Mouse (Mus musculus): ENCODE data around the gene Lmod3.

Gene Lmod3

DNA sequence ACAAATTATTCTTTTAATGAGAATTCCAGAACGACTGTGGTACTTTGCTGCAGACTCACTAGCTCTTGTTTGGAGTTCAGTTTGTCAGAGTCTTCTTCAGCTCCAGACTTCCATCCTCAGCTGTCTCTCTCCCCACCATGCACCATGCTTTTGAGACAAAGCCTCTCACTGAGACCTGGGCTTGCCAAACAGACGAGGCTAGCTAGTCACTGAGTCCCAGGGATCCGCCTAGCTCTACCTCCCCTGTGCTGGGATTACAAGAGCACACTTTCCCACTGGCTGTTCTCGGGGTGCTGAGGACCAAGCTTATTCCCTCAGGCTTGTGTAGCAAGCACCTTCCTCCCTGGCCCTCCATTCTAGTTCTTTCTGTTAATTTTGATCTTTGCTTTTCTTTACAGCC lies 29.0 kb downstream of the Lmod3 start:
- no peak for DNase-seq

DNA sequence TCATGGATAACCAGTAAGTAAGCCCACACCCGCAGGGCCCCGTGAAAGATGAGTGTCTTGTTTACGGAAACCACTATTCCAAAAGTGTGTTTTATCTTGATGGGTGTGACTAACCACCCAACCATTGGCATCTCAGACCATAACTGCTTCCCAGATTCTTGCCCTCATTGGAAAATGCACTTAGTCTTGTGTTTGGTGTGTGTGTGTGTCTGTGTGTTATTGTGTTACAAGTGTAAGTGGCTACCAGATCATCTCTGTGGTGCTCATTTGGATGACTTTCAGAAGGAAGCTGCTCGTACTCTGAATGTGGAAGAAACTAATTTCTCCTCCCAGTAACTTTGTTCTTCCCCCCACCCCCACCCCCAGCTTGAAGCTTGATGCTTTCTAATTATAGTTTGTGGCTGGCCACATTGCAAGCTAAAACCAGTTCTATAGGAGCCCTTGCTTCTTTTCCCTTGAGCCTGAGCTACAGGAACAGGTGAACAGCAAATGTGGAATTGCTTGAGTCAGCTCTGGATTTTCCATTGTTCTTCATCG lies 29.6 kb downstream of the Lmod3 start:
- DNase-seq: no peak

DNA sequence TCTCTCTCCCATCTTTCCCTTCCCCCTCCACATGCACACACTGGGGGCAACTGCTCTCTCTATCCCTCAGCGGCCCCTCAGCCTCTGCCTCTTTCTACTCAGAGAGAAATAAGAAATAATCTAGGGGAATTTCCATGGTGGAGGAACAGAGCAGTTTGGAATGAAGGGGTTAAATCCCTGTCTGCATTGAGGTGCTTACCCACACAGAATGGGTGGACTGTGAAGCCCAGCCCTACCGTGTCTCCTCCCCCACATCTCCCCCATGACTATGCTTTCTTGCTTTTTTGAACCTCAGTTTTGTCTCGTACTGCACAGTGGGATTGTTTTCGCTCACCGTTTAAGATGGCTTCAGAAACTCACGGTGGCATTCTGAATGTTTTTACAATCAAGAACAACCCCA lies 30.2 kb downstream of the Lmod3 start:
- no peak for DNase-seq

DNA sequence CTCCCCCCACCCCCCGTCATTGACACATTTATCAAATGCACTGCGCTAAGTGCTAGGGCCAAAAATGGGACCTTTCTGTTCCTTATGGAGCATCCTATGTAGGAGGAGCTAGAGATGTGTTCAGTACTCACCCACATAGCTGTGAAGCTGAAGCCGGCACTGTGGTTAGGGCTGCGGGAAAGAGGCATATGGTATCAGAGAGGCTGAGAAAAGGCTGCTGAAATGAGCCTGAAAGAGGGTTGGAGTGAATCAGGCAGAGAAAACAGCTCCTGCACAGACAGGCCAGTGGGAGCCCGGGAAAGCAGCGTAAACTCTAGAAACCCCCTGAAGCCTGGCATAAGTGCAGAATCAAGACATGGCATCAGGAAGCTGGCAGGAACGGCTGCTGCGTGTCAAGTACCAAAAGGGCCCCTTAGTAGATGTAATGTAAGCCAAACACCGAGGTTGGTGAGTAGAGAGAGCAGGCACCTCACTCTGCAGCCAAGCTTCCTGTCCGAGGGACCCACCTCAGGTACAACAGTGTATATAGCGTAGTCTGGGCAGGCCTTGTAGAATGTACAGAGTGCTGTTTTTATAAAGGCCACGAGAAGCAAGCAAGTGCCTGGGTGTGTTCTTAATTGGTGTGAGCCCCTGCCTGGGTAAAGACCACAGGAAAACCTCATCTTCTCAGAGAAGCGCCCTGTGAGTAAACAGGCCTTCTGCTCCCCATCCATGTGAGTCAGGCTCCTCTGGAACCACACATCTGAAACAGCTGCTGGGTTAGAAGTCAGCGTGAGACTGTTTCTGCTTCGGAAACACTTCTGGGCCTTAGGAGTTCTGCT lies 31.1 kb downstream of the Lmod3 start:
- DNase-seq: no peak

DNA sequence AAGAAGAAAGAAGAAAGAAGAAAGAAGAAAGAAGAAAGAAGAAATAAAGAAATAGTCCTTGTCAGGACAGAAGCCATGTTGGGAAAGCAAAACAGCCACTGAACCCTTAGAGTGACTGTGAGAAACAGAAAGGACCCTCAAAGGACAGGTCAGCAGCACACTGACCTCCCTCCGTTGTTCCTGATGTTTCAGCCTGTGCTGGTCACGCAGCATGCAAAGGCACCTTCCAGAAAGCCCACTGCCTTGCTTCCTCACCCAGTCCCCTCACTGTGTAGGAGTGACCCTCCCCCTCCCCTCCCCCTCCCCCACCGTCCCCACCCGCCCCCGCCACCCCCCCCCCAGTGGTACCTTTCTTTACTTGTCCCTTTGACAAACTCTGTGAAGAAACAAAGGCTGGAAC lies 31.9 kb downstream of the Lmod3 start:
- no peak for DNase-seq

DNA sequence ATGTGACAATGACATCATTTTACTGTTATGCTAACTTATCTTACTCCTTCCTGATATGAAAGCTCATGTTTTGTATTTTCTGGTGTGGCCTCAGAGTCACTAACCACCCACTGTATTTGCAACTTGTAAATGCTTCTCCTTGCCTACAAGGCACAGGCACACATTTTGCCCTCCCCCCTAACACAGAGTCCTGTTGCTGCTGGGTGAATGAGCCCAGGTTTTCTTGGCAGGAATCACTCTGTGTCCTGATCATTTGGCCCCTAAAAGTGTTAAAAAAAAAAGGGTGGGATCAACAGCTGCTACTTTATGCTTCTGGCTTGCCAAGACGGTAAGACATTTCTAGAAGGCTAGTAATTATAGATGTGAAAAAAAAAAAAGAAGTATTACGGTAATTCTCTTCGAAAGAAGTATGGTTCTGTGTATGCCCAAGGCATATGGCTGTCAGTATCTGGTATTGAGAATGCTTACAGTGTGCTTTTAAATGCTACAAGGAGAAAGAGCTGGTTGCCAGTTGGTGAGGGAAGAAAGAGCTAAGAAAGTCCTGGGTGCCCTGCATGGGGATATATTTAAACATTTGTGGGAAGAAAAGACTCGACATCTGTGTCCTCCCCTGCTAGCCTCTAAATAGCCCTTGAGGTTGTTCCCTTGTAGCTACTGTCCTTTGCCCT lies 36.3 kb downstream of the Lmod3 start:
- no peak for DNase-seq

DNA sequence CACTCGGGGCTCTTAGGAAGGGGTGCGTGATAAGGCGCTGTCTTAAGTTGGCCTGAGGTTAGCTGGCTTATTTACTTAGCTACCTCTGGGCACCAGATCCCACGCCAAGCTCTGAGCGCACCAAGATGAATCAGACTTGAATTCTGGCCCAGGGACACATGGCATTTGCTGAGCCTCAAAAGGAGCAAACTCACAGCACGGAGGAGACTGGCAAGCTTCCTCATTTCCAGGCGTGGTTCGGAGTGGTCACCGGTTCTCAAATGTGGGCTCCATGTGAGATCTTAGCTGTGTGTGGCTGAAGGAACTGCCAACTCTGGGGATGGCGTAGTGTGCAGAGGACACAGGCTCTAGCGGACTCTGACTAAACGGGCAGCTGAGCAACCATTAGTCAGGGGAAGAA lies 40.6 kb downstream of the Lmod3 start:
- DNase-seq: peak; percentile 86

DNA sequence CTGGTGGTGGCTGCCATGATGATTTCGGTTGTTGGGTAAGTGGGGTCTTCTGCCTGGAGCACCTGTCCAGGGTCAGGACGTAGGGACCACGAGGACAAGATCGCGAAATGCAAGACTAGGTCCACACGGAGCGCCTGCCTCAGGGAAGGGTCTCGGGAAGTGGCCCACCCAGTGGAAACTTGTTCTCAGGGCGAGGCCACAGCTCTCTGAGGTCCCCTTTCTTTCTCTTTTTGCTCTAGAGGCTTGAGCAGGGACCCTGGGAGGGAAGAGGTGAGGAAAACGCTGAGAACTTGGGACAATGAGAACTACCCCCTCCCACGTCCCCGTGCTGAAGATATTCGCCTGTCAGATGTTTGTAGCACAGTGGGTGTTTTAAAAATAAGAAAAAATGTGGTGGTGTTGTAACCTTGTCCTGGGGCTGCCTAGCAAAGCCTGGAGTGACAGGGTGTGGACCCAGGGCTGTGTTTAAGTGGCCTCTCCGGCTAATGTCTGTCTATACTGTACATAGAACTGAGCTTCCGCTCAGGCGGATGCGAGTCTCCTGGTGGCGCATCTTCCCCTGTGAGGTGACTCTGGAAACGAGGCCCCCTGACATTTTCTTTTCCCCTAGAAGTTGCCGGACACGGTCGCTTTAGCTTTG lies 41.5 kb downstream of the Lmod3 start:
- DNase-seq: peak; percentile 48

DNA sequence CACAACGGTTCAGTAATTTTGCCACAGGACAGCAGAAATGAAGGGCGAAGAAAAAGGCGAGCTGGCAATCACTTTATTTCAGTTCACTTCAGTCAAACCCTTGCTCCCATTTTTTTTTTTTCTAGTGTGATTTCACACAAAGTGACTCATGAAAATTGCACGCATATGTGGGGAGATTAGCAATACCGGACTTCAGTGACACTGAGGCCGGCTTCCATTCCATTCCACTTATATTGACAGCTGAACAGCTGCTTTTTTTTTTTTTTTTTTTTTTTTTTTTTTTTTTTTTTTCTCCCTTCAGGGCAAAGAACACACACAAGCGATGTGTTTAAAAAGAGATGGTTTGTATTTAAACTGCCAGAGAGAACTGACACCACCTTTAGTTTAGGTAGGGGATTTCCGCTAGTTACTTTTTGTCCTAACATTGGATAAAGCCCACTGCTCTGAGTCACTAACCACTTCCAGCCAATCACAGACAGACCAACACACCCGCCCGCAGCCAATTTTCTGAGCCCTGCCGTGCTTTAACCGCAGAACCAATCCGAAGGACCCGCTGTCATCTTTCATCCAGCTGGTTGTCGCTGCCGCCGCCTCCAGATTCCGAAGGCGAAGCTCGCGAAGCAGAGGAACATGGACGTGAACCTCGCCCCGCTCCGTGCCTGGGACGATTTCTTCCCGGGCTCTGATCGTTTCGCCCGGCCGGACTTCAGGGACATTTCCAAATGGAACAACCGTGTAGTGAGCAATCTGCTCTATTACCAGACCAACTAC lies 42.2 kb downstream of the Lmod3 start, which contains the start of gene Arl6ip5:
Gene Arl6ip5 (plus strand): TSS at position 499 of the 771 bp plus-strand sequence.
- DNase-seq: peak; percentile 83

DNA sequence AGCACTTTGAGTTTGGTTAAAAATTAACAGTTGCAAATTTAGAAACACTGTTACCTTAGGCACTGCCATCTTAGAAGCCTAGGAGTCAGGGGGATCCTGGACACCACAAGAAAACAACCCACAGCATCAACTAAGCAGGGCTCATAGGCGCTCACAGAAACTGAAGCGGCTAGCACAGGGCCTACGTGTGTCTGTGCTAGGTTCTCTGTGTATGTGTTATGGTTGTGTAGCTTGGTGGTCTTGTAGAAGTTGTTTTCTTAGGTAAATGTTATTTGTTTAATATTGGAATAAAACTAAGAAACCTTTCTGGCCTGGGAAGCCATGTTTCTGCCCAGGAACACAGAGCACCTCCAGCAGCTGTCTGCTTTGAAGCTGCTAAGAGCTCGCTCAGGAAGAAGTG lies 42.8 kb downstream of the Lmod3 start:
- no peak for DNase-seq

DNA sequence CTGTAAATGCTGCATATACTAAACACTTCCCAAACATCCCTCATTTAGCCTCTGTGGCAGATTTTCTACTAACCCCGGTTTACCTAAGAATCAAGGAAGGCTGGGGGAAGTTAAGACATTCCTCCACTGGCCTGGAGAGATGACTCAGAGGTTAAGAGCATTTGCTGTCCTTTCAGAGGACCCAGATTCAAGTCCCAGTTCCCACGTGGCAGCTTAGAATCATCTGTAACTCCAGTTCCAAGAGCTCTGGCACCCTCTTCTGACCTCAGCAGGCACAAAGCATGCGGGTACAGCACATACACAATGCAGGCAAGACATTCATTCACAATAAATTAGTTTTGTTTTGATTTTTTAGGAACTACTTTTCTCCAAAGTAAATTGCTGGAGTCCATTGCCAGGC lies 43.4 kb downstream of the Lmod3 start:
- DNase-seq: no peak

DNA sequence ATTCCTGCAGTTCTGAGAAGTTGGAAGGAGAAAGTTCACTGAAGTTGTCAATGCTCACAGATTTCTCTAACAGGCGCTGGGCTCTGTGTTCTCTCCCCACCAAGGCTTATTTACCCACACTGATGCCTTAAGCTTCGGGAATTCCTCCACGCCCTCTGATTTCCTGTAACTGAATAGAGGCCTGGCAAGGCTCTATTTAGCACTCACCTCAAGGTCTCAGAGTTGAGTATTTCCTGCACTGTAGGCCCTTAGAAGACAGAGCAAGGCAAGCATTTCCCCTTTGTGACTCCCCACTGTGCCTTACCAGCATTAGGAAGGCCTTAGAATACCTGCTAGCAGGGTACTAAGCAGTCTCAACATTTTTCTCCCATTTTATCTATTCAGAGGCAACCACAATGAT lies 44.2 kb downstream of the Lmod3 start:
- DNase-seq: no peak

DNA sequence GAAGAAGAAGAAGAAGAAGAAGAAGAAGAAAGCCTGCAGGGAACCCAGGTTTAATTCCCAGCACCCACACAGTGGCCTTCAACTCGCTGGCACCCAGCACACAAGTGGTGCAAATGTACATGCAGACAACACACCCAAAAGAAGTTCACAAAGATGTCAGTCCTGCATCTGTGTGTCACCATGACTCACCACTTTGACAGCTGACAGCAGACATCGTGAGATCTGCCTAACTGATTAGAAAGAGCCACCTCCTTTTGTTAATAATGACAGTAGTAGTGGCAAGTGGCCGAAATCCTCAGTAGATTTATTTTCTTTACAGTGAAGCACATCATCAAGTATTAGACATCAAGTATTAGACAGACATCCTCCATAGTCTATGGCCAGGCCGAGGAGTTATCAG lies 45.5 kb downstream of the Lmod3 start:
- DNase-seq: peak; percentile 22

DNA sequence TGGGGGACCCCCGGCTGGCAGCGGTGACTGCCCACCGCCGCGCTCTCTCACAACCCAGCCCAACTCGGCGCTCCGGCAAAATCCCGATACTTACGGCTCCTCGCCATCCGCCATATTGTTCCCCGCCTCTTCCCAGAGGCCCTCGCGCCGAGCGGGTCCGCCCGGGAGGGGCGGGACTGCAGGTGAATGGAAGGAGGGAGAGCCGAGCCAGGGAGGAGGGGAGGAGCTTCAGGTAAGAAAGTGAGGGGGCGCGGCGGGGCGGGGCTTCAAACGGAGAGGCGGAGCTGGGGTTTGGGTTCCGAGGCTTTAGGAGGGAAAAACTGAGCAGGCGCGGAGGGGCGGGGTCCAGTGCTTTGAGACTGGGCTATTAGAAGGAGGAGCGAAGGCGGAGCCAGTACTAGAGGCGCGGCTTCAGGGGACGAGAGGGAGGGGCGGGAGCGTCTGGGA lies 47.1 kb downstream of the Lmod3 start, which contains the start of gene Uba3:
Gene Uba3 (minus strand): TSS at position 209 of the 447 bp plus-strand sequence.
- DNase-seq: peak; percentile 100

DNA sequence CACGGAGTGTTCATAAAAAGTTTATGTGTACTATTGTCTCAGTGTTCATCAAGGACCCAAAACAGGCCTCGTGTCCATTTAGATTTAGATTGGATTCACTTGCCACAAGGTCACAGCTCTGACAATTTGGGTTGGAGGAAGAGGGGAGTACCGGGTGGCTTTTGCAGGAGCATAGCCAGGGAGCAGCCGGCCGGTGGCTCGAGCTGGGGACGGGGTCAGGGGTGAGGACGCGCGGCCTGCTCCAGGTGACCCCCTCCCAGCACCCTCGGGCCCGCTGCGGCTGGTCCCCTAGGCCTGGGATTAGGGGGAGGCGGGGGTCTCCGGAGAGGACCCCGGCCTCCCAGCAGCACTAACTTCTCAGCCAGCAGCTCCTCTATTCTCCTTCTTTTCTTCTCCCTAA lies 47.6 kb downstream of the Lmod3 start:
- DNase-seq: peak; percentile 72

DNA sequence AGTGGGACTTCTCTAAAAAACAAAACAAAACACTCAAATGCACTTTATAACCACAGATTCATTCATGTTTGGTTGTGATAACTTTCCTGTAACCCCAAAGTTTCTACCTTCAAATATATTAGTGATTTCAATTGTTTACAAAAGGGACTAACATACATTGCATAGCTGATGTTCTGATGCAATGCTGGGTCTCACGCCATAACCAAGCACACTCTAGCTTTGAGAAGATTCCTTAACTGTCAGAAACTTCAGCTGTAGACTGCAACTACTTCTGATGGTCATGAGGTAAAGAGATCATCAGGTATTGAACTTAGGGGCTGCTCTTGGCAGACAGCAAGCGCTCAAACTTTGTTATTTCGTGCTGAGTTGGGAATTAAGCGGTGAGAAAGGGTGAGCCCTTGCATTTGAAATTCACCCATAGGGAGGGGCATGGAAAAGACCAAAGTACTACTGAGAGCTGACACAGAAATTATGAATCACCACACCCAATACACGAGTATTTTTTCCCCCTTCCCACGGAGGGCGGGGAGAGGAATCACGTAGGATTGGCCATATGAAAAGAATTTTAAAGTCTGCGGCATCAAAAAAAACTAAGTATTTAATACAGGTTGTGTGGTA lies 48.2 kb downstream of the Lmod3 start:
- DNase-seq: no peak

DNA sequence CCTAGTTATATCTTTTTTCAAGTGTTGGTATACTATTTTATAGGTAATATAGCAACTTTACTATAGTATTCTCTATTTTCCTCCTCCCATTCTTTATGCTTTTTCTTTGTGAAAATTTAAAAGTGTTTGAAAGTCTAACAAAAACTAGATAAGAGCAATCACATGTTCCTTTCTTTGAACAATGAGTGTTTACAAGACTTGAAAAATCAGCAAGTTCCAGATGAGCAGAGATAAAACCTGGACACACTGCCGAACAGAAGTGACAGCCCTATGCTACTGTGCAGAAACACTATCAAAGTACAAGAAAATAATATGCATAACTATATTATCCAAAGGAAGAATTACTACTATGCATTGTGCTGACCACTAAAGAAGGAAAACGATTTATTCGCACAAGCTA lies 50.1 kb downstream of the Lmod3 start:
- DNase-seq: no peak

DNA sequence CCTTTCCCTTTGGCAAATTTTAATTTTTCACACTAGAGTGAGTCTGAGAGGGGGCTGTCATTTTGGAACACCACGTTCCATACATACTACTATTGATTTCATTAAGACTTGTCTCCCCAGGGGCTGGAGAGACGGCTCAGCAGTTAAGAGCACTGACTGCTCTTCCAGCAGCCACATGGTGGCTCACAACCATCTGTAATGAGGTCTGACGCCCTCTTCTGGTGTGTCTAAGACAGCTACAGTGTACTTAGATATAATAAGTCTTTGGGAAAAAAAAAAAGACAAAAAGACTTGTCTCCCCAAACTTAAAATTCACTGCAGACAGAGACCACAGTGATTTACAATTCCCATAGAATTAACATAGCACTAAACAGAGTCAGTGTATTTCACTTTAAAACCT lies 52.1 kb downstream of the Lmod3 start:
- DNase-seq: no peak

Measured in cerebellum, adult 9-10 months (tissue).